Mouse (Mus musculus) cortical plate, adult 2 months (tissue): ENCODE data around the gene Ubqln2.

Experiments used
- CTCF ChIP-seq: fragments of 200-500 bp; IDR thresholded peaks from 2 replicates; pipeline ENCODE4 v1.5.1; 2011; ENCODE audit warnings: mild to moderate bottlenecking, control low read depth, low read length; ENCODE audit not compliant: insufficient read depth; ENCODE audit errors: extremely low read depth
- POLR2A ChIP-seq: fragments of 200-500 bp; IDR thresholded peaks from 2 replicates; pipeline ENCODE4 v1.6.1; 2011; ENCODE audit warnings: mild to moderate bottlenecking, low read length, control low read depth; ENCODE audit not compliant: insufficient read depth; ENCODE audit errors: extremely low read depth

DNA sequence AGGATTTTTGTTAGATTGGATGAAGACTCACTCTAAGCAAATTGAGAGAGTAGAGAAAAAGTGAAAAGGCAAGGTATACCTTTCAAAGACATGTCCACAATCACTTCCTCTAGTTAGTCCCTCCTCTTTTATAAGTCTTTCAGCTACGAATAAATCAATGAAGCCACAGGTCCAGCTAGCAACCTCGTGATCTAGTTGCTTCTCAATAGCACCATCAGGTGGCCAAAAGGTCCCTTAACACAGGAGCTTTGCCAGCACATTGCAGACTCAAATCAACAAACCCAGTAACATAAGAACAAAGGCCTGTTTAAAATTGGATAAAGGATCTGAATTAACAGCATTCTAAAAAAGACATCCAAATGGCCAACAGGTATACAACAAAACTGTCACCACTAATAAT is 30.4 kb downstream of the Ubqln2 start:
- TF ChIP-seq POLR2A, result no peak
- TF ChIP-seq CTCF, result peak; percentile 27; the same call in 1 of the 2 replicates
